Mouse (Mus musculus) heart, adult 2 months (tissue): Measurements from ENCODE around the gene Fgfr3. TPM values are rescaled to one million over a fixed set of nuclear protein-coding genes. Genes with fewer than 3 reads are reported as not detected.

Experiments
- DNase-seq, 2 experiments: peaks; one replicate each; pipeline ENCODE4 v3.0.0; 2021
- H3K27ac ChIP-seq: fragments of 200-600 bp; 2 replicates; pipeline ENCODE4 v1.8.1; 2022
- H3K27me3 ChIP-seq: fragments of 200-500 bp; 2 replicates; pipeline ENCODE4 v1.6.1; 2012; ENCODE audit warnings: mild to moderate bottlenecking, low read length, inconsistent platforms, mixed read lengths; ENCODE audit not compliant: control insufficient read depth, insufficient read depth
- H3K36me3 ChIP-seq: fragments of 200-500 bp; 2 replicates; pipeline ENCODE4 v1.6.1; 2012; ENCODE audit warnings: low read length, inconsistent platforms; ENCODE audit not compliant: control insufficient read depth, insufficient read depth
- H3K4me1 ChIP-seq: fragments of 200-500 bp; 2 replicates; pipeline ENCODE4 v1.6.1; 2011; ENCODE audit warnings: low read length; ENCODE audit not compliant: control insufficient read depth, insufficient read depth
- H3K4me3 ChIP-seq: fragments of 200-600 bp; 2 replicates; pipeline ENCODE4 v1.8.1; 2022
- H3K79me2 ChIP-seq: fragments of 200-500 bp; replicated peaks from 2 replicates; pipeline ENCODE4 v1.6.1; 2012; ENCODE audit warnings: mild to moderate bottlenecking, inconsistent platforms, low read length, moderate library complexity, mixed read lengths; ENCODE audit not compliant: control insufficient read depth, insufficient read depth
- H3K9ac ChIP-seq: fragments of 200-500 bp; 2 replicates; pipeline ENCODE4 v1.6.1; 2012; ENCODE audit warnings: low read depth, mild to moderate bottlenecking, control low read depth, inconsistent platforms, low read length, mixed read lengths
- CTCF ChIP-seq: fragments of 200-600 bp; IDR thresholded peaks from 2 replicates; pipeline ENCODE4 v1.8.1; 2022; ENCODE audit warnings: antibody characterized with exemption, mild to moderate bottlenecking, moderate library complexity
- EP300 ChIP-seq: fragments of 200-500 bp; IDR thresholded peaks from 2 replicates; pipeline ENCODE4 v1.6.1; 2011; ENCODE audit warnings: low read depth, low read length, control low read depth; ENCODE audit not compliant: insufficient read depth
- POLR2A ChIP-seq: fragments of 200-500 bp; IDR thresholded peaks from 2 replicates; pipeline ENCODE4 v1.6.1; 2011; ENCODE audit warnings: mild to moderate bottlenecking, low read depth, low read length, control low read depth; ENCODE audit not compliant: insufficient read depth
- WGBS: fragments of 180-500 bp; shearing (Covaris S2); methylation state at CpG from one replicate; pipeline ENCODE4 v1.1.7; 2018; 5-methylcytosine and 5-hydroxymethylcytosine counted together
- intact Hi-C: fragments of 180-260 bp; cut with DNase I; formaldehyde crosslinking; loops from one replicate; pipeline ENCODE4 v1.15.1; 2025
- long read RNA-seq: library from polyadenylated mRNA; stranded (forward); transcript quantifications from one replicate; pipeline ENCODE4 v2.0.0, GENCODE M21; 2021
- polyA plus RNA-seq: library from polyadenylated mRNA; depleted of rRNA; stranded (reverse); fragments of >200 nt; gene quantifications from 2 replicates; pipeline ENCODE4 v1.2.3, GENCODE M21; 2012; rRNA removed
- total RNA-seq, 2 experiments: library from RNA; stranded (reverse); gene quantifications; 2 replicates each; pipeline ENCODE4 v1.2.3; 2021

The Fgfr3 gene
- total RNA-seq (10 to 100 TPM in 1 of 2 experiments, 1 to 10 TPM in 1; 8.6 to 10.1 TPM), polyA plus RNA-seq (15.1 and 15.4 TPM in 2 replicates)
- long read RNA-seq, full-length matches to known transcripts = 2 of 4 reads
- long read RNA-seq, partial matches to known transcripts = 2 of 4 reads
- long read RNA-seq, other reads (novel, unspliced or antisense) = 0 of 4 reads

- Histone ChIP-seq H3K4me1 (peaks cover 1% of the 10 kb centered on the region; the same call in 1 of the 2 replicates), H3K9ac (peak within 1 kb of the TSS; percentile 81), H3K27me3 (peaks cover 10% of the 10 kb centered on the region), H3K27ac (peak within 1 kb of the TSS; percentile 67), H3K36me3 (no peaks in the 10 kb centered on the region), H3K4me3 (peak within 1 kb of the TSS; percentile 92), H3K79me2 (no peaks in the 10 kb centered on the region)
- WGBS = 1% methylated on average over 70 of the region's 73 CpGs
- TF ChIP-seq POLR2A (peak; percentile 57), EP300 (no peak), CTCF (peak; percentile 44)
- intact Hi-C loops = loop anchor here (1.0 to 2.0 kb wide), 2 partner anchors 23 to 37 kb away; no protein-coding TSS in a partner anchor
- DNase-seq = peak; percentile 86 to 89
Measured at GRCm38 (mm10) chr5:33721541-33722265, at the start of gene Fgfr3. Gene Fgfr3, plus strand, starts transcription at chr5:33721674.

GRCm38 (mm10) chr5:33674439-33674838 lies 47.0 kb upstream of the Fgfr3 start:
- intact Hi-C loops = no loop called here
- 41% methylated on average over 3 of the region's 3 CpGs for WGBS

GRCm38 (mm10) chr5:33675964-33676363 lies 45.5 kb upstream of the Fgfr3 start:
- Histone ChIP-seq H3K27ac (no peak overlapping the region), H3K9ac (no peak overlapping the region), H3K27me3 (no peaks in the 10 kb centered on the region), H3K4me1 (no peaks in the 10 kb centered on the region), H3K36me3 (no peaks in the 10 kb centered on the region), H3K79me2 (no peaks in the 10 kb centered on the region), H3K4me3 (no peak overlapping the region)
- peak; percentile 36 to 61 for DNase-seq
- intact Hi-C loops = no loop called here
- 0% methylated on average over 1 of the region's 1 CpGs for WGBS
- peak; percentile 76 for TF ChIP-seq CTCF
- TF ChIP-seq POLR2A = no peak
- no peak for TF ChIP-seq EP300

More at GRCm38 (mm10) chr5:33674439-33674838, 47.0 kb upstream of the Fgfr3 start:
- Histone ChIP-seq H3K36me3 (no peaks in the 10 kb centered on the region), H3K79me2 (no peaks in the 10 kb centered on the region), H3K27ac (no peak overlapping the region), H3K4me3 (no peak overlapping the region), H3K4me1 (no peaks in the 10 kb centered on the region), H3K27me3 (no peaks in the 10 kb centered on the region), H3K9ac (no peak overlapping the region)
- TF ChIP-seq EP300 (no peak), POLR2A (no peak), CTCF (no peak)
- DNase-seq = peak in 1 of 2 experiments; percentile 39

GRCm38 (mm10) chr5:33678244-33678643 lies 43.2 kb upstream of the Fgfr3 start:
- Histone ChIP-seq H3K27ac (no peak overlapping the region), H3K79me2 (no peaks in the 10 kb centered on the region), H3K4me1 (peaks cover 2% of the 10 kb centered on the region), H3K27me3 (no peaks in the 10 kb centered on the region), H3K4me3 (no peak overlapping the region), H3K36me3 (no peaks in the 10 kb centered on the region), H3K9ac (no peak overlapping the region)
- WGBS = 76% methylated on average over 5 of the region's 5 CpGs
- DNase-seq = no peak
- TF ChIP-seq CTCF = no peak
- no peak for TF ChIP-seq POLR2A
- TF ChIP-seq EP300 = no peak
- intact Hi-C loops = no loop called here

GRCm38 (mm10) chr5:33681044-33681443 lies 40.4 kb upstream of the Fgfr3 start:
- no peak overlapping the region for H3K9ac ChIP-seq
- intact Hi-C loops = loop anchor here (5.0 kb wide), 1 partner anchor 271 kb away; no protein-coding TSS in a partner anchor
- H3K4me3 ChIP-seq = no peak overlapping the region
- WGBS = 54% methylated on average over 3 of the region's 3 CpGs
- no peaks in the 10 kb centered on the region for H3K79me2 ChIP-seq
- peaks cover 3% of the 10 kb centered on the region for H3K4me1 ChIP-seq
- no peak for DNase-seq
- no peak overlapping the region; the same call in 1 of the 2 replicates for H3K27ac ChIP-seq
- H3K36me3 ChIP-seq = no peaks in the 10 kb centered on the region
- no peaks in the 10 kb centered on the region for H3K27me3 ChIP-seq
- TF ChIP-seq POLR2A (no peak), CTCF (no peak), EP300 (no peak)
